Mouse (Mus musculus) thymus, adult 2 months (tissue): Measurements from ENCODE around the gene Serpina16.

Source experiments
- CTCF ChIP-seq: fragments of 200-500 bp; IDR thresholded peaks from 2 replicates; pipeline ENCODE4 v1.5.1; 2012; ENCODE audit warnings: mild to moderate bottlenecking, control low read depth, low read length, moderate library complexity, borderline replicate concordance; ENCODE audit not compliant: control insufficient read depth, poor library complexity, insufficient read depth; ENCODE audit errors: extremely low read depth
- POLR2A ChIP-seq: fragments of 200-500 bp; IDR thresholded peaks from 2 replicates; pipeline ENCODE4 v1.6.1; 2012; ENCODE audit warnings: mild to moderate bottlenecking, low read length, control low read depth, moderate library complexity; ENCODE audit not compliant: control insufficient read depth, poor library complexity, insufficient read depth; ENCODE audit errors: extremely low read depth

DNA sequence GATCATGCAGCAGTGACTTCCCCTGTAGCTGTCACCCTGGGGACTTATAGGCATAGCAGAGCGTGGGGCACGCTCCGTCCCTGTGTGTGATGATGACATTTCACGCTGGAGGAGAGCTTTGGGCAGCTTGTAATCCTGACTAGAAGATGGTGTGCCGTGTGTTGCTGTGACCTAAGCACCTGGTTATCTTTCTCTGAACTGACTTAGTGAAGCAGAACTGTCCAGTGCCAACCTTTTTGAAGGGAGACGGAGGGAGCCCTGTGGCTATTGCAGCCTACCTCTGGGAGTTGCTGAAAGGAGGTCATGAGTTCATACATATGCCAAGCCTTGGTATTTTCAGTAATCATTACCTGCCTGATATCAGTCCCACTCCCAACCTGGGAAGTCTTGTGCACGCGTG, 19.5 kb upstream of the Serpina16 start, which contains the start of gene Serpina1f:
- no peak for TF ChIP-seq CTCF
- no peak for TF ChIP-seq POLR2A
